Mouse (Mus musculus): ENCODE measurements around the gene Agbl2. TPM values are rescaled to one million over a fixed set of nuclear protein-coding genes. Genes with fewer than 3 reads are reported as not detected.

Agbl2 gene
- polyA plus RNA-seq, 1 experiment from 2014 or later, result 0.05 TPM

DNA sequence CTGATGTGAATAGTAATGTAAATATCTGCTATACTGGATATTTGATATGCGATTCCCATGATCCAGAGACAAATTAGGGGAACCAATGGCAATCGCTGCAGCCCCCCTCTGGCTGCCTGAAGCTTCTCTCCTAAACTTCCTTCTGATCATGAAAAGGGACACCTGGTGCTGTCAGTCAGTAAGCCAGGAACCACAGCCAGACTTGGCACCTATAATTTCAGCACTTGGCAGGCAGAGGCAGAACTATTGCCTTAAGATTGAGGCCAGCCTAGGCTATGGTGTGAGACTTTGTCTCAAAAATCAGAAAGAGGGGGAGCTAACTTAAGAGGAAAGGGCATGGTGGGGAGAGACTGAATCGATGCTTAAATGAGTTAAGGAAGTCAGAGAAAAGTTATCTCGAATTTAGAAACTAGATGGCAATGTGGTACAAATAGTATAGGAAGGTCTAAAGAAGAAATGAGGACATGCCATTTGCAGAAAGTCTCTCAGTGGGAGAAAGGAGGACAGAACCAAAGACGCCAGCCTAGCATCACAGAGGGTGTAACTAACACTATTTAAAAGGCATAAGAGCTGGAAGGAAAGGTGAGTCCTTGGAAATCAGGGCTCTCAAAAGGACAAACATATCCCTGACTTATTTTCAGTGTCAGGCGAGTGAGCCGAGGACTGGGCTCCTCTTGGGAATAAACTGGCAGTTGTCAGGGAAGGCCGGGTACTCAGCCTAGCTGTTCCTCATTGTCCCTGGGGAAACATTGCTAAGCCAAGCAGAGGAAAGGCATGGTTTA, 88.8 kb downstream of the Agbl2 start:
- WGBS (ENCODE audit: insufficient replicate concordance), result 67% methylated on average over 8 of the region's 8 CpGs
- Histone ChIP-seq H3K4me2 (ENCODE audit: low read depth, low read length) (peak overlapping the region; percentile 58; the same call in 1 of the 2 replicates), H3K9ac (ENCODE audit: low read depth, low read length) (no peak overlapping the region; the same call in 1 of the 2 replicates), H3K4me1 (ENCODE audit: control insufficient read depth, low read depth, low read length) (peaks cover 39% of the 10 kb centered on the region), H3K4me3 (ENCODE audit: low read depth, low read length) (no peak overlapping the region), H3K27ac (ENCODE audit: low read length) (peak overlapping the region; percentile 88), H3K36me3 (ENCODE audit: control insufficient read depth, insufficient read depth) (no peaks in the 10 kb centered on the region), H3K9me3 (replicated peaks; ENCODE audit: control insufficient read depth, low read length) (no peaks in the 10 kb centered on the region), H3K27me3 (ENCODE audit: control insufficient read depth, insufficient read depth, low read depth, low read length) (no peaks in the 10 kb centered on the region)
- ATAC-seq (ENCODE audit: low read depth), result no peak

DNA sequence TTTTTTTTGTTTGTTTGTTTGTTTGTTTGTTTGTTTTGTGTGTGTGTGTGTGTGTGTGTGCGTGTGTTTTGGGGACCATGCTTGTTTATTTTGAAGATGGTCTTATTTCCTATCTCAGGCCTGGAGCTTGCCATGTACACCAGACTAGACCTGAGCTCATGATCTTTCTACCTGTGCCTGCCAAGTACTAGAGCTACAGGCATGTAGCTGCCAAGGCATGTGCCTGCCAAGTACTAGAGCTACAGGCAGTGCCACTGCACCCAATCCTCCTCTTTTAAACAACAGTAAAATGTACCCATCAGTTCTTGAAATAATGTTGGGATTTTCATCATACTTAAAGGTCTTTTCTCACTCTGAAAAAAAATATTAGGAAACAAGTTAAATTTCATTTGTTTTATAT, 91.5 kb downstream of the Agbl2 start:
- WGBS (ENCODE audit: insufficient replicate concordance), result 86% methylated on average over 1 of the region's 1 CpGs
- Histone ChIP-seq H3K4me1 (ENCODE audit: control insufficient read depth, low read depth, low read length) (peaks cover 25% of the 10 kb centered on the region), H3K4me2 (ENCODE audit: low read depth, low read length) (no peak overlapping the region), H3K4me3 (ENCODE audit: low read depth, low read length) (no peak overlapping the region), H3K27me3 (ENCODE audit: control insufficient read depth, insufficient read depth, low read depth, low read length) (no peaks in the 10 kb centered on the region), H3K36me3 (ENCODE audit: control insufficient read depth, insufficient read depth) (no peaks in the 10 kb centered on the region), H3K9ac (ENCODE audit: low read depth, low read length) (no peak overlapping the region), H3K27ac (ENCODE audit: low read length) (no peak overlapping the region), H3K9me3 (replicated peaks; ENCODE audit: control insufficient read depth, low read length) (no peaks in the 10 kb centered on the region)
- no peak for ATAC-seq (ENCODE audit: low read depth)

DNA sequence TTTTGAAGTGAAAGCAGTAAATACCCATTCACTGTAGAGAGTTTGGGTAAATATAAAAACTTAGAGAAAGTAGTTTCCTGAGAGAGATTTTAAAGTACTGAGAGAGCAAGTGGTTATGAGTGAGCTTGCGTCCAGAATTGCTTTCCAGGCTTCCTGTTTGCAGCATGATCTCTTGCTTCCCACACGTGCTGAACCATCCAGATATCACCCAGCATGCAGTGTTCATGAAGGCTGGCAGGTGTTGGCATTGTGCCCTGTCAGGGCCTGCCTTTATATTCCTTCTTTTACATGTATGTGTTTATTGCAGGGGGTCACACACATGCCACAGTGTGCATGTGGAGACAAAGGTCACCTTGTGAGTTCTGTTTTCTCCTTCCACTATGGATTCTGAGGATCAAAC, 92.7 kb downstream of the Agbl2 start:
- H3K4me2 ChIP-seq (ENCODE audit: low read depth, low read length), result no peak overlapping the region
- peaks cover 17% of the 10 kb centered on the region for H3K4me1 ChIP-seq (ENCODE audit: control insufficient read depth, low read depth, low read length)
- ATAC-seq (ENCODE audit: low read depth), result no peak
- H3K27me3 ChIP-seq (ENCODE audit: control insufficient read depth, insufficient read depth, low read depth, low read length), result no peaks in the 10 kb centered on the region
- no peak overlapping the region for H3K27ac ChIP-seq (ENCODE audit: low read length)
- no peak overlapping the region for H3K4me3 ChIP-seq (ENCODE audit: low read depth, low read length)
- no peaks in the 10 kb centered on the region for H3K36me3 ChIP-seq (ENCODE audit: control insufficient read depth, insufficient read depth)
- no peak overlapping the region for H3K9ac ChIP-seq (ENCODE audit: low read depth, low read length)
- no peaks in the 10 kb centered on the region for H3K9me3 ChIP-seq (replicated peaks; ENCODE audit: control insufficient read depth, low read length)
- 37% methylated on average over 2 of the region's 2 CpGs for WGBS (ENCODE audit: insufficient replicate concordance)

DNA sequence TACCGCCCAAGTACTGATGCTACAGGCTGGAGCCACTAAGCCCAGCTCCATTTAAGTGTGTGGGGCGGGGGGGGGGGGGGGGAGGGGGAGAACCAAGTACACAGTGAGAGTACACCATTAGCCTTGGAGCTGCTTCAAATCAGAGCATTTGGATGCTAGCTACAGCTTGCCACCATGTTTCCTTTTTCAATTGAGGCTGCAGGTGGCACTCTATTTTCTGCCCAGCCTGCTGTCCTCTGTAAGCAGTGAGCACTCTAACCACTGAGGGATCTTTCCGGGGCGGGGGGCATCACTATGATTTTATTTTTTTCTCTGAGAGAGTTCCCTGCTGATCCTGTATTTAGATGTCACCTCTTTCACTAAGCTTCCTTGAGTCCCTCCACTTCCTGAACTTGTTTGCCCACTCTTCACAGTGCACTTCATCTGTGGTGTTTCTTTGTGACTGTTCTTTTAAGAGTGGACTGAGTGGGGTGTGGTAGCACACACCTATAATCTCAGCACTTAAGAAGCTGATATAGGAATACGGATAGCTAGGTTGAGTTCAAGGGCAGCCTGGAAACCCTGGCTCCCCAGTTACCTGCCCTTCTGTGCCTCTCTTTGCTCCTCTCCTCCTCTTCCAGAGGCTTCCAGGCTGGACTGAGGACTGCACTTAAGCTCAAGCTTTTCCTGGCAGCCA, 95.2 kb downstream of the Agbl2 start:
- Histone ChIP-seq H3K27me3 (ENCODE audit: control insufficient read depth, insufficient read depth, low read depth, low read length) (no peaks in the 10 kb centered on the region), H3K9me3 (replicated peaks; ENCODE audit: control insufficient read depth, low read length) (no peaks in the 10 kb centered on the region), H3K4me1 (ENCODE audit: control insufficient read depth, low read depth, low read length) (no peaks in the 10 kb centered on the region; the same call in 1 of the 2 replicates), H3K4me2 (ENCODE audit: low read depth, low read length) (no peak overlapping the region), H3K9ac (ENCODE audit: low read depth, low read length) (no peak overlapping the region), H3K27ac (ENCODE audit: low read length) (no peak overlapping the region), H3K4me3 (ENCODE audit: low read depth, low read length) (no peak overlapping the region), H3K36me3 (ENCODE audit: control insufficient read depth, insufficient read depth) (no peaks in the 10 kb centered on the region)
- 55% methylated on average over 4 of the region's 5 CpGs for WGBS (ENCODE audit: insufficient replicate concordance)
- ATAC-seq (ENCODE audit: low read depth), result no peak

DNA sequence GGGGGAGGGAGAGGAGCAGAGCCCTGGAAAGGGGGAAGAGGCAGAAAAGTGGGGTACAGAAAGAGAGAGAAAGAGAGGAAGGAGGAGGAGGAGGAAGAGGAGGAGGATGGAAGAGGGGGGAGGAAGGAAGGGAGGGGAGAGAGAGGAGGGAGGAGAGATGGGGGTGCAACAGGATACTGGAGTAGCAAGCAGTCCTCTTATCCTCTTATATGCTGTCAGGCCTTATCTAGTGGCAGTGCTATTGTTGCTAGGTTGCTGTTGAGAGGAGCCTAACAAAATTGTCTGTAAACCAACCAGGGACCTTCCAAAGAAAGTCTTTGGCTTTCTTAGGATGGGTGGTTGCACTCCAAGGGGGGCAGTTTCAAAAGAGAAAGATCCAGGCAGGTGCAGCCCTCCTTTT, 96.9 kb downstream of the Agbl2 start:
- peaks cover 9% of the 10 kb centered on the region for H3K27me3 ChIP-seq (ENCODE audit: control insufficient read depth, insufficient read depth, low read depth, low read length)
- no peaks in the 10 kb centered on the region for H3K36me3 ChIP-seq (ENCODE audit: control insufficient read depth, insufficient read depth)
- ATAC-seq (ENCODE audit: low read depth), result no peak
- no peak overlapping the region for H3K4me2 ChIP-seq (ENCODE audit: low read depth, low read length)
- no peak overlapping the region for H3K4me3 ChIP-seq (ENCODE audit: low read depth, low read length)
- no peaks in the 10 kb centered on the region; the same call in 1 of the 2 replicates for H3K4me1 ChIP-seq (ENCODE audit: control insufficient read depth, low read depth, low read length)
- H3K9ac ChIP-seq (ENCODE audit: low read depth, low read length), result no peak overlapping the region
- no peak overlapping the region for H3K27ac ChIP-seq (ENCODE audit: low read length)
- H3K9me3 ChIP-seq (replicated peaks; ENCODE audit: control insufficient read depth, low read length), result no peaks in the 10 kb centered on the region

DNA sequence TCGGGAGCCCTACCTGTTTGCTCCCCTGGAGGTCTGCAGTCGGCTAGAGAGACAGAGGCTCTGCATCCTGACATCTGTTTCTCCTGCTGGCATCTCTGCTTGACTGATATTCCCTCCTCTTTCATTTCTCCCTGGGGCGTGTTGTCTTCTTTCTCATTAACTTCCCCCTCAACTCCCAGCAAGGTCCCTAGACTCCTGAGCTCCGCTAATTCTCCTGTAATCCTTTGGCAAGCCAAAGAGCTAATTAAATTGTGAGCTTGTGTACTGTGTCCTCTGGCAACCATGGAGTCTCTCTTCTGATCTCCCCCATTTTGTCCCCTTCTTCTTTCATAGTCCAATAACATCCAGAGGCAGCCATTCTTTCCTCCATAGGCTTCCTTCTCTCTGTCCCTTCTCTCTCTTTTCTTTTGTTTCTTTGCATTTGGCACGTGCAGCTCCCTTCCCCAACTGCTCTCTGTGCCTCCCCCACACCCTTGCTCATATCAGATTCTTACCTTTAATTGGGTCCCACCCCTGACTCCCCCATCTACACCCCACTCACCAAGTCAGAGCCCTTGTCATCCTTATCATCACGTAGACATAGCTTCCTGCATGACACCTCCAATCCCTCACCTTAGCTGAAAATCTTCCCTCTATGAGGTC, 97.7 kb downstream of the Agbl2 start:
- Histone ChIP-seq H3K27me3 (ENCODE audit: control insufficient read depth, insufficient read depth, low read depth, low read length) (peaks cover 17% of the 10 kb centered on the region), H3K36me3 (ENCODE audit: control insufficient read depth, insufficient read depth) (no peaks in the 10 kb centered on the region), H3K4me1 (ENCODE audit: control insufficient read depth, low read depth, low read length) (no peaks in the 10 kb centered on the region; the same call in 1 of the 2 replicates), H3K4me3 (ENCODE audit: low read depth, low read length) (no peak overlapping the region), H3K9ac (ENCODE audit: low read depth, low read length) (no peak overlapping the region), H3K27ac (ENCODE audit: low read length) (no peak overlapping the region), H3K4me2 (ENCODE audit: low read depth, low read length) (no peak overlapping the region), H3K9me3 (replicated peaks; ENCODE audit: control insufficient read depth, low read length) (no peaks in the 10 kb centered on the region)
- WGBS (ENCODE audit: insufficient replicate concordance), result 37% methylated on average over 6 of the region's 6 CpGs
- ATAC-seq (ENCODE audit: low read depth), result no peak

DNA sequence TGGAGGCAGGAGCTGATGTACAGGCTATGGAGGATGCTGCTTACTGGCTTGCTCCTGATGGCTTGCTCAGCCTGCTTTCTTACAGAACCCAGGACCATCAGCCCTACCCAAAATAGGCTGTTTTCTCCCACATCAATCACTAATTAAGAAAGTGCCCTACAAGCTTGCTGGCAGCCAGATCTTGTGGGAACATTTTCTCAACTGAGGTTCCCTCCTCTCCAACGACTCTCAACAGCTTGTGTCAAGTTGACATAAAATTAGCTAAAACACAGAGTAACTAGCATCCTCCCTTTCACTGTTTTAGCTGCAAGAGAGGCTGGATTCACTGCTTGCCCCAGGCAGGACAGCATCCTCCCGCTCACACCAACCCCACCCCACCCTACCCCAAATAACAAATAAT, 99.3 kb downstream of the Agbl2 start:
- Histone ChIP-seq H3K27me3 (ENCODE audit: control insufficient read depth, insufficient read depth, low read depth, low read length) (peaks cover 33% of the 10 kb centered on the region), H3K4me3 (ENCODE audit: low read depth, low read length) (no peak overlapping the region)
- 59% methylated on average over 2 of the region's 2 CpGs for WGBS (ENCODE audit: insufficient replicate concordance)

More for the DNA sequence above, 99.3 kb downstream of the Agbl2 start:
- no peak for ATAC-seq (ENCODE audit: low read depth)
- H3K36me3 ChIP-seq (ENCODE audit: control insufficient read depth, insufficient read depth), result no peaks in the 10 kb centered on the region
- H3K27ac ChIP-seq (ENCODE audit: low read length), result no peak overlapping the region
- no peak overlapping the region for H3K9ac ChIP-seq (ENCODE audit: low read depth, low read length)
- peaks cover 4% of the 10 kb centered on the region for H3K4me1 ChIP-seq (ENCODE audit: control insufficient read depth, low read depth, low read length)
- no peaks in the 10 kb centered on the region for H3K9me3 ChIP-seq (replicated peaks; ENCODE audit: control insufficient read depth, low read length)
- no peak overlapping the region for H3K4me2 ChIP-seq (ENCODE audit: low read depth, low read length)
